Mouse (Mus musculus): ENCODE data around the gene Tenm3.

DNA sequence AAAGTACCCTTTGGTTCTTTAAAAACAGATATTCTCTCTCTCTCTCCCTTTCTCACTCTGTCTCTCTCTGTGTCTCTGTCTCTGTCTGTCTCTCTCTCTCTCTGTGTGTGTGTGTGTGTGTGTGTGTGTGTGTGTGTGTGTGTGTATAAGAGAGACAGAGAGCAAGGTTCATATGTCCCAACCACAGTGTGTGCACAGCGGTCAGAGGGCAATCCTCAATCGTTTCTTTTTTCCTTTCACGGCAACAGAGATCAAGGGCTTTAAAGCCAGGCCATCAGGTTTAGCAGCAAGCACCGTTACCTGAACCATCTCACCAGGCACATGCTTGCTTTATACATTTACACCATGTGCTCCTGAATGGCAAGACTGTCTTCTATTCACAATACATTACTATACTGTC lies 110.7 kb downstream of the Tenm3 start:
- TF ChIP-seq CHD2 (IDR thresholded peaks at IDR 0.05; ENCODE audit: low read length) = no peak
- no peak for TF ChIP-seq CTCF (conservative IDR thresholded peaks at IDR 0.05 in 1 of 2, IDR thresholded peaks at IDR 0.05 in 1 of 2; ENCODE audit: low read depth in 2 of 2, low read length in 2 of 2)
- TF ChIP-seq POLR2A (IDR thresholded peaks at IDR 0.05; ENCODE audit: low read depth, low read length) = no peak
- no peak for TF ChIP-seq TBP (conservative IDR thresholded peaks at IDR 0.05; ENCODE audit: low read depth, low read length)
- TF ChIP-seq MYC (IDR thresholded peaks at IDR 0.05; ENCODE audit: low read depth, low read length) = no peak
- no peak for TF ChIP-seq ZC3H11A (IDR thresholded peaks at IDR 0.05; ENCODE audit: low read depth, low read length)
- no peak for TF ChIP-seq GABPA (IDR thresholded peaks at IDR 0.05; ENCODE audit: insufficient replicate concordance, low read depth, low read length)
- TF ChIP-seq JUND (conservative IDR thresholded peaks at IDR 0.05; ENCODE audit: low read depth, low read length) = no peak

Measured in CH12.LX (cell line).